Mouse (Mus musculus) embryonic facial prominence, embryonic 11.5 days (tissue): ENCODE measurements around the gene Olfr324. TPM values are rescaled to one million over a fixed set of nuclear protein-coding genes. Genes with fewer than 3 reads are reported as not detected.

Experiments used
- ATAC-seq: fragments of 200-750 bp; cut with Nextera tagmentation; replicated peaks from 2 replicates; pipeline ENCODE4 v1.8.0; 2017; ENCODE audit warnings: low read depth; ENCODE audit not compliant: insufficient number of reproducible peaks, low FRiP score, low TSS enrichment
- DNase-seq: peaks from one replicate; pipeline ENCODE4 v3.0.0-alpha.2; 2015; ENCODE audit warnings: low spot score
- H3K27ac ChIP-seq: fragments of 300-500 bp; sonication (generic); replicated peaks from 2 replicates; pipeline ENCODE4 v1.5.1; 2014; ENCODE audit warnings: mild to moderate bottlenecking, low read depth, low read length, control low read depth
- H3K27me3 ChIP-seq: fragments of 300-500 bp; sonication (generic); 2 replicates; pipeline ENCODE4 v1.6.1; 2014; ENCODE audit warnings: mild to moderate bottlenecking, low read length, moderate library complexity, mixed read lengths; ENCODE audit not compliant: control insufficient read depth, insufficient read depth
- H3K36me3 ChIP-seq: fragments of 300-500 bp; sonication (generic); replicated peaks from 2 replicates; pipeline ENCODE4 v1.6.1; 2014; ENCODE audit warnings: low read depth, mild to moderate bottlenecking, low read length, moderate library complexity, mixed read lengths; ENCODE audit not compliant: control insufficient read depth, insufficient read depth
- H3K4me1 ChIP-seq: fragments of 300-500 bp; sonication (generic); 2 replicates; pipeline ENCODE4 v1.6.1; 2014; ENCODE audit warnings: low read length, mixed read lengths; ENCODE audit not compliant: control insufficient read depth, insufficient read depth
- H3K4me2 ChIP-seq: fragments of 300-500 bp; sonication (generic); 2 replicates; pipeline ENCODE4 v1.6.1; 2014; ENCODE audit warnings: low read depth, mild to moderate bottlenecking, control low read depth, low read length, moderate library complexity
- H3K4me3 ChIP-seq: fragments of 300-500 bp; sonication (generic); 2 replicates; pipeline ENCODE4 v1.5.1; 2014; ENCODE audit warnings: low read depth, low read length, control low read depth
- H3K9ac ChIP-seq: fragments of 300-500 bp; sonication (generic); replicated peaks from 2 replicates; pipeline ENCODE4 v1.6.1; 2014; ENCODE audit warnings: mild to moderate bottlenecking, control low read depth, low read length
- H3K9me3 ChIP-seq: fragments of 300-500 bp; sonication (generic); replicated peaks from 2 replicates; pipeline ENCODE4 v1.6.1; 2016; ENCODE audit warnings: mild to moderate bottlenecking, low read length, inconsistent platforms, mixed read lengths; ENCODE audit not compliant: control insufficient read depth
- WGBS: fragments of 180-500 bp; shearing (Covaris S2); extraction: QIAGEN DNeasy Blood & Tissue Kit; methylation state at CpG from one replicate; pipeline ENCODE4 v1.1.7; 2014; 5-methylcytosine and 5-hydroxymethylcytosine counted together
- polyA plus RNA-seq: library from polyadenylated mRNA; unstranded; fragments of >200 nt; fragmentation: Nextera tagmentation; extraction: Ambion mirVana; gene quantifications from 2 replicates; pipeline ENCODE4 v1.2.1, GENCODE M21; 2014

Gene Olfr324
- not detected in 2 replicates for polyA plus RNA-seq

GRCm38 (mm10) chr11:58594814-58595213 is at the start of gene Olfr324:
TSS of gene Olfr324 (plus strand) at chr11:58595114.
- Histone ChIP-seq H3K9ac (no peak within 1 kb of the TSS), H3K4me3 (no peak within 1 kb of the TSS), H3K27ac (no peak within 1 kb of the TSS), H3K36me3 (no peaks in the 10 kb centered on the region), H3K27me3 (no peaks in the 10 kb centered on the region), H3K4me1 (no peaks in the 10 kb centered on the region), H3K4me2 (no peak within 1 kb of the TSS), H3K9me3 (no peaks in the 10 kb centered on the region)
- DNase-seq (no peak), ATAC-seq (no peak)
- 83% methylated on average over 6 of the region's 6 CpGs for WGBS

- no peak for ATAC-seq
- H3K36me3 ChIP-seq, result no peaks in the 10 kb centered on the region
- WGBS, result 83% methylated on average over 5 of the region's 5 CpGs
These were observed 48.6 kb upstream of the Olfr324 start, which contains the start of gene Olfr329-ps for GRCm38 (mm10) chr11:58546322-58546721. TSS of gene Olfr329-ps (minus strand) at chr11:58546422.

GRCm38 (mm10) chr11:58555536-58555935 is 39.4 kb upstream of the Olfr324 start, which contains the start of gene Olfr328:
TSS of gene Olfr328 (minus strand) at chr11:58555636.
- ATAC-seq, result no peak

More at GRCm38 (mm10) chr11:58546322-58546721, 48.6 kb upstream of the Olfr324 start, which contains the start of gene Olfr329-ps:
- Histone ChIP-seq H3K9me3 (no peaks in the 10 kb centered on the region), H3K27ac (no peak within 1 kb of the TSS), H3K9ac (no peak within 1 kb of the TSS), H3K4me1 (no peaks in the 10 kb centered on the region), H3K27me3 (no peaks in the 10 kb centered on the region), H3K4me3 (no peak within 1 kb of the TSS), H3K4me2 (no peak within 1 kb of the TSS)
- DNase-seq, result no peak

GRCm38 (mm10) chr11:58570405-58570804 is 24.5 kb upstream of the Olfr324 start, which contains the start of gene Olfr224:
TSS of gene Olfr224 (minus strand) at chr11:58570553.
- no peak within 1 kb of the TSS for H3K27ac ChIP-seq
- no peak within 1 kb of the TSS for H3K9ac ChIP-seq
- no peak for DNase-seq
- ATAC-seq, result no peak
- H3K4me3 ChIP-seq, result no peak within 1 kb of the TSS
- no peaks in the 10 kb centered on the region for H3K27me3 ChIP-seq
- H3K4me1 ChIP-seq, result no peaks in the 10 kb centered on the region
- 82% methylated on average over 5 of the region's 5 CpGs for WGBS
- H3K36me3 ChIP-seq, result no peaks in the 10 kb centered on the region
- no peak within 1 kb of the TSS for H3K4me2 ChIP-seq
- no peaks in the 10 kb centered on the region for H3K9me3 ChIP-seq

More at GRCm38 (mm10) chr11:58555536-58555935, 39.4 kb upstream of the Olfr324 start, which contains the start of gene Olfr328:
- Histone ChIP-seq H3K27ac (no peak within 1 kb of the TSS), H3K4me1 (no peaks in the 10 kb centered on the region), H3K4me3 (no peak within 1 kb of the TSS), H3K27me3 (no peaks in the 10 kb centered on the region), H3K9ac (no peak within 1 kb of the TSS), H3K9me3 (no peaks in the 10 kb centered on the region), H3K36me3 (no peaks in the 10 kb centered on the region), H3K4me2 (no peak within 1 kb of the TSS)
- DNase-seq, result no peak
- WGBS, result 92% methylated on average over 1 of the region's 1 CpGs

- DNase-seq (no peak), ATAC-seq (no peak)
- Histone ChIP-seq H3K36me3 (no peaks in the 10 kb centered on the region), H3K4me2 (no peak within 1 kb of the TSS), H3K27me3 (no peaks in the 10 kb centered on the region), H3K27ac (no peak within 1 kb of the TSS), H3K9ac (no peak within 1 kb of the TSS), H3K9me3 (no peaks in the 10 kb centered on the region), H3K4me3 (no peak within 1 kb of the TSS), H3K4me1 (no peaks in the 10 kb centered on the region)
- 83% methylated on average over 1 of the region's 1 CpGs for WGBS
These were observed 17.5 kb upstream of the Olfr324 start, which contains the start of gene Olfr325 for GRCm38 (mm10) chr11:58577430-58577829. TSS of gene Olfr325 (plus strand) at chr11:58577730.

GRCm38 (mm10) chr11:58578636-58579035 is 16.3 kb upstream of the Olfr324 start:
- no peak for ATAC-seq
- H3K4me2 ChIP-seq, result no peak overlapping the region
- no peak overlapping the region for H3K4me3 ChIP-seq
- no peak overlapping the region for H3K27ac ChIP-seq
- no peaks in the 10 kb centered on the region for H3K27me3 ChIP-seq
- H3K9me3 ChIP-seq, result no peaks in the 10 kb centered on the region
- WGBS, result 82% methylated on average over 8 of the region's 8 CpGs
- H3K9ac ChIP-seq, result no peak overlapping the region
- H3K36me3 ChIP-seq, result no peaks in the 10 kb centered on the region
- H3K4me1 ChIP-seq, result no peaks in the 10 kb centered on the region
- DNase-seq, result no peak

- DNase-seq (peak; percentile 54), ATAC-seq (no peak)
- Histone ChIP-seq H3K4me2 (no peak overlapping the region), H3K36me3 (no peaks in the 10 kb centered on the region), H3K4me1 (no peaks in the 10 kb centered on the region), H3K9me3 (no peaks in the 10 kb centered on the region), H3K27me3 (no peaks in the 10 kb centered on the region), H3K9ac (no peak overlapping the region), H3K4me3 (no peak overlapping the region), H3K27ac (no peak overlapping the region)
- 72% methylated on average over 7 of the region's 7 CpGs for WGBS
These were observed 7.0 kb upstream of the Olfr324 start for GRCm38 (mm10) chr11:58587898-58588348.

GRCm38 (mm10) chr11:58588620-58589250 is 6.2 kb upstream of the Olfr324 start:
- no peak overlapping the region for H3K4me2 ChIP-seq
- no peak overlapping the region for H3K4me3 ChIP-seq
- no peaks in the 10 kb centered on the region for H3K36me3 ChIP-seq
- H3K4me1 ChIP-seq, result no peaks in the 10 kb centered on the region
- DNase-seq (no peak), ATAC-seq (no peak)
- 68% methylated on average over 3 of the region's 3 CpGs for WGBS
- no peaks in the 10 kb centered on the region for H3K9me3 ChIP-seq
- H3K27ac ChIP-seq, result no peak overlapping the region
- H3K27me3 ChIP-seq, result no peaks in the 10 kb centered on the region
- no peak overlapping the region for H3K9ac ChIP-seq
